Mouse (Mus musculus): Measurements from ENCODE around the gene Tmem256.
A peak's percentile ranks its signal among the peaks of the same experiment; 100 is the strongest.

Gene Tmem256

GRCm38 (mm10) chr11:69815155-69815554, 23.2 kb upstream of the Tmem256 start, which contains the start of gene Gm39566:
Gm39566 (minus strand) TSS chr11:69815298.
- no peak for DNase-seq (ENCODE audit: low read depth, low spot score)

- no peak for DNase-seq (ENCODE audit: low read depth, low spot score)
Measured at GRCm38 (mm10) chr11:69816520-69816919, 21.8 kb upstream of the Tmem256 start.

- DNase-seq (ENCODE audit: low read depth, low spot score): no peak
Measured at GRCm38 (mm10) chr11:69818365-69818764, 19.9 kb upstream of the Tmem256 start, which contains the start of gene Spem2. Spem2 (minus strand) TSS chr11:69818465.

- DNase-seq (ENCODE audit: low read depth, low spot score): no peak
Measured at GRCm38 (mm10) chr11:69818871-69819270, 19.4 kb upstream of the Tmem256 start.

- DNase-seq (ENCODE audit: low read depth, low spot score): no peak
Measured at GRCm38 (mm10) chr11:69822080-69822479, 16.2 kb upstream of the Tmem256 start, which contains the start of gene Spem1. Spem1 (minus strand) TSS chr11:69822180.

GRCm38 (mm10) chr11:69823456-69823855, 14.9 kb upstream of the Tmem256 start:
- DNase-seq (ENCODE audit: low read depth, low spot score): no peak

- DNase-seq (ENCODE audit: low read depth, low spot score): no peak
Measured at GRCm38 (mm10) chr11:69828832-69829231, 9.5 kb upstream of the Tmem256 start.

- no peak for DNase-seq (ENCODE audit: low read depth, low spot score)
Measured at GRCm38 (mm10) chr11:69833554-69833953, 4.8 kb upstream of the Tmem256 start.

GRCm38 (mm10) chr11:69834001-69834549, 4.2 kb upstream of the Tmem256 start:
- no peak for DNase-seq (ENCODE audit: low read depth, low spot score)

GRCm38 (mm10) chr11:69835326-69835965, 2.9 kb upstream of the Tmem256 start:
- peak; percentile 45 for DNase-seq (ENCODE audit: low read depth, low spot score)

- no peak for DNase-seq (ENCODE audit: low read depth, low spot score)
Measured at GRCm38 (mm10) chr11:69835966-69836335, 2.4 kb upstream of the Tmem256 start.

GRCm38 (mm10) chr11:69836703-69837576, 1.4 kb upstream of the Tmem256 start:
- DNase-seq (ENCODE audit: low read depth, low spot score): peak; percentile 41

GRCm38 (mm10) chr11:69837604-69837951, 736 bp upstream of the Tmem256 start, which contains the start of gene Nlgn2:
Nlgn2 (minus strand) TSS chr11:69837784.
- no peak for DNase-seq (ENCODE audit: low read depth, low spot score)

GRCm38 (mm10) chr11:69838714-69839104, 395 bp downstream of the Tmem256 start:
- DNase-seq (ENCODE audit: low read depth, low spot score): no peak

- peak; percentile 95 for DNase-seq (ENCODE audit: low read depth, low spot score)
Measured at GRCm38 (mm10) chr11:69846198-69846680, 7.9 kb downstream of the Tmem256 start, which contains the start of gene Plscr3. Plscr3 (plus strand) TSS chr11:69846376.

- DNase-seq (ENCODE audit: low read depth, low spot score): no peak
Measured at GRCm38 (mm10) chr11:69846738-69847688, 8.7 kb downstream of the Tmem256 start.

GRCm38 (mm10) chr11:69848021-69848420, 9.7 kb downstream of the Tmem256 start:
- no peak for DNase-seq (ENCODE audit: low read depth, low spot score)

GRCm38 (mm10) chr11:69849128-69849527, 10.8 kb downstream of the Tmem256 start:
- DNase-seq (ENCODE audit: low read depth, low spot score): no peak

- no peak for DNase-seq (ENCODE audit: low read depth, low spot score)
Measured at GRCm38 (mm10) chr11:69849884-69850283, 11.6 kb downstream of the Tmem256 start.

GRCm38 (mm10) chr11:69850754-69851153, 12.4 kb downstream of the Tmem256 start:
- no peak for DNase-seq (ENCODE audit: low read depth, low spot score)

- DNase-seq (ENCODE audit: low read depth, low spot score): no peak
Measured at GRCm38 (mm10) chr11:69853994-69854393, 15.7 kb downstream of the Tmem256 start.

Measured in mesoderm, embryonic 11.5 days (tissue).